Mouse (Mus musculus): ENCODE measurements around the gene Jup.

- TF ChIP-seq CTCF (IDR thresholded peaks at IDR 0.05; ENCODE audit: extremely low read depth, insufficient read depth, low read length) (no peak), POLR2A (IDR thresholded peaks at IDR 0.05; ENCODE audit: extremely low read depth, insufficient read depth, low read length) (no peak)
These were observed 70.2 kb downstream of the Jup start for GRCm38 (mm10) chr11:100327316-100327715.
